Mouse (Mus musculus) forebrain, embryonic 16.5 days (tissue): ENCODE measurements around the gene Slc17a6. TPM values are rescaled to one million over a fixed set of nuclear protein-coding genes. Genes with fewer than 3 reads are reported as not detected.

ENCODE experiments used
- polyA plus RNA-seq: library from polyadenylated mRNA; unstranded; fragments of >200 nt; fragmentation: Nextera tagmentation; extraction: Ambion mirVana; gene quantifications from 2 replicates; pipeline ENCODE4 v1.2.1, GENCODE M21; 2015

Slc17a6 gene
- polyA plus RNA-seq, 1 experiment from 2014 or later = 52.7 TPM

Other genes with a start within 250 kb of the Slc17a6 start
- 0.20 and 0.47 TPM in 2 replicates for gene Ano5, start 111.0 kb upstream of the Slc17a6 start, polyA plus RNA-seq
- gene Gas2, start 240.0 kb downstream of the Slc17a6 start, polyA plus RNA-seq = 15.8 and 17.8 TPM in 2 replicates
- 8.5 and 9.4 TPM in 2 replicates for gene Fancf, start 240.3 kb downstream of the Slc17a6 start, polyA plus RNA-seq